Mouse (Mus musculus) spleen, adult 2 months (tissue): ENCODE data around the gene Dusp23. TPM values are rescaled to one million over a fixed set of nuclear protein-coding genes. Genes with fewer than 3 reads are reported as not detected.

ENCODE experiments used
- DNase-seq, 2 experiments: peaks; one replicate each; pipeline versions ENCODE4 v3.0.0 to v3.0.0-alpha.2; 2012 to 2021; ENCODE audit warnings: low spot score in 2 of 2, low read depth in 1 of 2
- H3K27ac ChIP-seq: fragments of 200-500 bp; 2 replicates; pipeline ENCODE4 v1.5.1; 2012; ENCODE audit warnings: low read length, inconsistent platforms; ENCODE audit not compliant: insufficient read depth
- H3K27me3 ChIP-seq: fragments of 200-500 bp; 2 replicates; pipeline ENCODE4 v1.6.1; 2012; ENCODE audit warnings: mild to moderate bottlenecking, moderate library complexity, low read length, inconsistent platforms; ENCODE audit not compliant: control insufficient read depth, insufficient read depth
- H3K36me3 ChIP-seq: fragments of 200-500 bp; 2 replicates; pipeline ENCODE4 v1.6.1; 2012; ENCODE audit warnings: mild to moderate bottlenecking, low read length, inconsistent platforms; ENCODE audit not compliant: control insufficient read depth, insufficient read depth
- H3K4me1 ChIP-seq: fragments of 200-500 bp; 2 replicates; pipeline ENCODE4 v1.6.1; 2011; ENCODE audit warnings: inconsistent platforms; ENCODE audit not compliant: control insufficient read depth, insufficient read depth, insufficient read length
- H3K4me3 ChIP-seq: fragments of 200-500 bp; 2 replicates; pipeline ENCODE4 v1.5.1; 2011; ENCODE audit warnings: mild to moderate bottlenecking, inconsistent platforms; ENCODE audit not compliant: insufficient read depth, insufficient read length; ENCODE audit errors: extremely low read depth
- CTCF ChIP-seq: fragments of 200-500 bp; IDR thresholded peaks from 2 replicates; pipeline ENCODE4 v1.5.1; 2011; ENCODE audit warnings: mild to moderate bottlenecking, inconsistent platforms; ENCODE audit not compliant: insufficient read depth, insufficient read length, insufficient replicate concordance; ENCODE audit errors: extremely low read depth
- POLR2A ChIP-seq: fragments of 200-500 bp; IDR thresholded peaks from 2 replicates; pipeline ENCODE4 v1.6.1; 2011; ENCODE audit warnings: low read depth, low read length, inconsistent platforms
- WGBS: fragments of 180-500 bp; shearing (Covaris S2); methylation state at CpG from one replicate; pipeline ENCODE4 v1.1.7; 2018; 5-methylcytosine and 5-hydroxymethylcytosine counted together
- polyA plus RNA-seq: library from polyadenylated mRNA; depleted of rRNA; stranded (reverse); fragments of >200 nt; gene quantifications from 2 replicates; pipeline ENCODE4 v1.2.3, GENCODE M21; 2012; rRNA removed

Dusp23 gene
- polyA plus RNA-seq: 10.4 and 11.4 TPM in 2 replicates

DNA sequence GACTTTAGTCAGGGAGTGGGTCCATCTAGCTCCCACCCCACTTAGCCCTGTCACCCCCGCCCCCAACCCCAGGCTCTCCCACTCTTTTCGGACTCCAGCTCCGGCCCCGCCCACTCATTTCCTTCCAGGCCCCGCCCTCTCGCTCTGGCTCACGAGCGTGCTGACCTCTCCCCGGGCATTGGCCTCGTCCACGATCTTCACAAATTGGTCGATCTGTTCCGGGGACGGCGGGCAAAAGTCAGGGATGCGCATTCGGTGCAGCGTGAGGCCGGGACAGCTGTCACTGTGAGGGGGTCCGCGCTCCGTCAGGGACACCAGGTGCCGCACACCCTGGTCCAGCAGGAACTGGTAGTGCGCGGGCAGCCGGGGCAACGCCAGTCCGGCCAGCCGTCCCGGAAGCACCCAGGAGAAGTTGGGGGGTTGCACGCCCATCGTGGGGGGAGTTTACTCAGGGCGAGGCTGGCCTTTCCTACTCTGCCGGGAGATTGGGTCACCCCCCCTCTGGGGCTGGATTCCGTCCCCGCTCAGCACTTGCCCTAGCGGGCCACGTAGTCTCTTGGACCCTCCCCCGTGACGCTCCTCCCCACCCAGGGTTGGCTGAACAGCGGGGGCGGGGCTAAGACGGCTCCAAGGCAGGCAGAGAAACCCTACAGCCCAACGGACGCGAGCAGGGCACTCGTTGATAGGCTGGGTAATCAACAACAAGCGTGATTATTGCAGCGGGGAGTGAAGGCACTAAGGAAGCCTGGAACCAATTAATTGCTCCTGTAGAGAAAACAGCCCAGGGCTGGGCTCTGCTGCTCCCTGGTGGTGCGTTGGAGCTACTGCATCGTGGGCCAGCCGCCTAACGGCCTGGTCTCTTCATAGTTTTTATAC lies at the start of gene Dusp23:
Dusp23 (minus strand) TSS at position 512 of the 876 bp plus-strand sequence.
- Histone ChIP-seq H3K4me1 (no peaks in the 10 kb centered on the region), H3K36me3 (no peaks in the 10 kb centered on the region), H3K4me3 (peak within 1 kb of the TSS; percentile 90), H3K27ac (peak within 1 kb of the TSS; percentile 84), H3K27me3 (no peaks in the 10 kb centered on the region)
- TF ChIP-seq CTCF: peak; percentile 92
- peak; percentile 2; the same call in 1 of the 2 replicates for TF ChIP-seq POLR2A
- peak; percentile 91 to 92 for DNase-seq
- WGBS: under 1% methylated on average over 53 of the region's 53 CpGs

GRCm38 (mm10) chr1:172680742-172681141 lies 48.0 kb upstream of the Dusp23 start:
- DNase-seq: no peak
- TF ChIP-seq POLR2A (no peak), CTCF (no peak)
- H3K27ac ChIP-seq: no peak overlapping the region
- no peaks in the 10 kb centered on the region for H3K36me3 ChIP-seq
- H3K4me1 ChIP-seq: no peaks in the 10 kb centered on the region
- 92% methylated on average over 4 of the region's 4 CpGs for WGBS
- no peaks in the 10 kb centered on the region for H3K27me3 ChIP-seq
- H3K4me3 ChIP-seq: no peak overlapping the region

DNA sequence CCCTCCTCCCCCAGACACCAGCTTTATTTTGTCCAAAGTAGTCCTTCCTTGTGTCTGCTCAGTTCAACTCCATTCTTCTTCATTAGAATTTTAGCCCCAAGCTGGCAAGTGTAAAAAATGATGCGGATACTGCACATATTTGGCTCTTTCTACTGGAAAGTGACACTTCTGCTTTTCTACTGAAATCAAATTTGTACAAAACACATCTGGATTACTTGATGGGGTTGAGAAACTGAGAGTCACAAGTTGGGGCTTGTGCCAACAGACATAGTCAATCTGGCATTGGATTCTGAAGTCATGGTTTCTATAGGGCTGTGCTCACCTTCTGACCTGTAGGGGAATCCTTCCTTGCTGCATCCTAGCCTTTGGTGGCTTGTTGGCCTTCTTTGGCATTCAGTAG lies 38.0 kb upstream of the Dusp23 start:
- Histone ChIP-seq H3K4me3 (no peak overlapping the region), H3K27me3 (no peaks in the 10 kb centered on the region), H3K36me3 (no peaks in the 10 kb centered on the region), H3K27ac (no peak overlapping the region), H3K4me1 (no peaks in the 10 kb centered on the region)
- no peak for DNase-seq
- WGBS: 72% methylated on average over 1 of the region's 1 CpGs
- TF ChIP-seq CTCF (no peak), POLR2A (no peak)

- TF ChIP-seq POLR2A (no peak), CTCF (no peak)
- no peaks in the 10 kb centered on the region for H3K4me1 ChIP-seq
- no peak for DNase-seq
- no peak overlapping the region for H3K4me3 ChIP-seq
- no peaks in the 10 kb centered on the region for H3K36me3 ChIP-seq
- WGBS: 86% methylated on average over 6 of the region's 6 CpGs
- no peaks in the 10 kb centered on the region for H3K27me3 ChIP-seq
- H3K27ac ChIP-seq: no peak overlapping the region
Observed at GRCm38 (mm10) chr1:172667597-172667996, 34.8 kb upstream of the Dusp23 start.

- TF ChIP-seq POLR2A (no peak), CTCF (no peak)
- WGBS: 59% methylated on average over 2 of the region's 2 CpGs
- DNase-seq: no peak
- Histone ChIP-seq H3K4me3 (no peak overlapping the region), H3K4me1 (no peaks in the 10 kb centered on the region), H3K36me3 (no peaks in the 10 kb centered on the region), H3K27me3 (no peaks in the 10 kb centered on the region), H3K27ac (no peak overlapping the region)
Observed at GRCm38 (mm10) chr1:172665457-172665856, 32.7 kb upstream of the Dusp23 start.

DNA sequence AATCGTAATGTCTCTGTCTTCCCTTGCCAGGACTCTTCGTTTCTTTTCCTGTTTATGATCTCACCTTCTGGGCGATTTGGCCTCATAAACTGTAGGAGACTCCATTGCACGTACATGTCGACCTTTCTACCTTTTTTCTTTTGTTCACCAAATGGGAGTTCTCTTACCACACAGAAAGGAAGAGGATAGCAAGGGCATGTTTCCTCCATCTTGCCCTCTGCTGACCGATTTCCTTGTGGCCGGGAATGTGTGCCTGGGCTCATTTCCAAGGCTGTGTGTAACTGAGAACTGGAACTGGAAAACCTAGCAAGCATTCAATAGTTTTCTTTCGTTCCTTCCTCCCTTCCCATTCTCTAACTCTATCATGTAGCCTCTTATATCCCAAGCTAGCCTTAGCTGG lies 26.9 kb upstream of the Dusp23 start:
- Histone ChIP-seq H3K27ac (no peak overlapping the region), H3K27me3 (no peaks in the 10 kb centered on the region), H3K4me3 (no peak overlapping the region), H3K36me3 (no peaks in the 10 kb centered on the region), H3K4me1 (no peaks in the 10 kb centered on the region)
- WGBS: 82% methylated on average over 8 of the region's 8 CpGs
- TF ChIP-seq CTCF: no peak
- TF ChIP-seq POLR2A: no peak
- no peak for DNase-seq

DNA sequence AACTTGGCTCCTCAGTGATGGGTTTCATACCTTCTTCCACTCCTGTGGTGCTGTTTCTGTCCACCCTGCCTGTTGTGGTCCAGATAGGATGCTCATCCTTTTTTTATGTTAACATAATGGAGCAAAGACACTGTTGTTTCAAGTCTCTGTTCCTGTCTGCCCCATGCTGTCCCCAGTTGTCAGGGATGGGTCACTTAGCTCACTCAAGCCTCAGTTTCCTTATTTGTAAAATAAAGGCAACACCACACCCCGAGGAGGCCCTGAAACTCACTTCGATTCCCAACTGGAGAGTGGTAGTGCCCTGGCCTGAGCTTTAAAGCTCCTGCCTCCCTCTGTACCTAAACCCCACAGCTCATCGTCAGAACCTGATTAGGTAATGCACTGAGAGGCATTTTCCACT lies 24.5 kb upstream of the Dusp23 start:
- no peak overlapping the region for H3K27ac ChIP-seq
- no peak for TF ChIP-seq POLR2A
- no peak for TF ChIP-seq CTCF
- no peak for DNase-seq
- H3K4me3 ChIP-seq: no peak overlapping the region
- H3K36me3 ChIP-seq: no peaks in the 10 kb centered on the region
- H3K4me1 ChIP-seq: no peaks in the 10 kb centered on the region
- 79% methylated on average over 3 of the region's 3 CpGs for WGBS
- no peaks in the 10 kb centered on the region for H3K27me3 ChIP-seq
